Mouse (Mus musculus): ENCODE measurements around the gene Il31ra.

DNA sequence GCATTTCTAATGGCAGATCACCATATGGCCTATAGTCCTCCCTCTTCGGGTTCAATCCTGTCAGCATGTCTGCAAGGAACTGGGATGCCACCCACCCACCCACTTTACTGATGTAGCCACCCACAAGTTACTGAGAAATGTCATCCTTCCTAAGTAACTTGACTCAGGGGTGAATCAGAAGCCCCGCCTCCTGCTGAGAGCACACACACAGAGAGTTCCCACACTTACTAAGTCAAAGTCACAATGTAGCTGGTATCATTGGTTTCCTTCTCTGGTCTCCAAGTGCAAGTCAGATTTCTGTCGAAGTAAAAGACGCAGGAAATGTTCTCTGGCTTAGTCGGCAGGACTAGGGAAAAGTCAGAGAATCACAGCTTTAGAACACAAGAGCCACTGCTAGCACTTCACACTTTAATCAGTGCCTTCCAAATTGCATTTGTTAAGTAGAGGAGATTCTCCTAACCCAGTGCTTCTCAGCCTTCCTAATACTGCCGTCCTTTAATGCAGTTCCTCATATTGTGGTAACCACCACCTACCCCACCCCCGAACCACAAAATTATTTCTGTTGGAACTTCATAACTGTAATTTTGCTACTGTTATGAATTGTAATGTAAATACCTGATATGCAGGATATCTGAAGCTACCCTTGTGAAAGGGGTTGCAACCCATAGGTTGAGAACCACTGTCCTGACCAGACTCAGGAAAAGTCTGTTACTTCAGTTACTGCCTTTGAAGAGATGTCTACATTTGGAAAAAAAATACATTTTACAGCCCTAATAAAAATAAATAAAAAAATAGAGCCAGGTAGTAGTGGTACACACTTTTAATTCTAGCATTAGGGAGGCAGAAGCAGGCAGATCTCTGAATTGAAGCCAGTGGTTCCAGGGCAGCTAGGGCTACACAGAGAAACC is 42.3 kb downstream of the Il31ra start:
- TF ChIP-seq MAFK (IDR thresholded peaks at IDR 0.05; ENCODE audit: insufficient read depth, low read depth, low read length) (no peak), HCFC1 (IDR thresholded peaks at IDR 0.05; ENCODE audit: borderline replicate concordance, insufficient read depth, low read length) (no peak), ZNF384 (IDR thresholded peaks at IDR 0.05; ENCODE audit: low read depth, low read length) (no peak), CHD2 (IDR thresholded peaks at IDR 0.05; ENCODE audit: low read depth, low read length) (no peak), ZC3H11A (IDR thresholded peaks at IDR 0.05; ENCODE audit: borderline replicate concordance, low read depth, low read length) (no peak)

Measured in ES-E14 (cell line).